Mouse (Mus musculus) frontal cortex, postnatal 14 days (tissue): ENCODE results near the gene Sfn.
"Not testable (repeated sequence)": the region's sequence is repeated elsewhere in the genome, so short reads cannot be mapped to it uniquely, and the experiment has no call there.

ENCODE experiments used
- DNase-seq, 2 experiments: peaks; one replicate each; pipeline ENCODE4 v3.0.0; 2022; ENCODE audit warnings: low spot score in 2 of 2

The Sfn gene

DNA sequence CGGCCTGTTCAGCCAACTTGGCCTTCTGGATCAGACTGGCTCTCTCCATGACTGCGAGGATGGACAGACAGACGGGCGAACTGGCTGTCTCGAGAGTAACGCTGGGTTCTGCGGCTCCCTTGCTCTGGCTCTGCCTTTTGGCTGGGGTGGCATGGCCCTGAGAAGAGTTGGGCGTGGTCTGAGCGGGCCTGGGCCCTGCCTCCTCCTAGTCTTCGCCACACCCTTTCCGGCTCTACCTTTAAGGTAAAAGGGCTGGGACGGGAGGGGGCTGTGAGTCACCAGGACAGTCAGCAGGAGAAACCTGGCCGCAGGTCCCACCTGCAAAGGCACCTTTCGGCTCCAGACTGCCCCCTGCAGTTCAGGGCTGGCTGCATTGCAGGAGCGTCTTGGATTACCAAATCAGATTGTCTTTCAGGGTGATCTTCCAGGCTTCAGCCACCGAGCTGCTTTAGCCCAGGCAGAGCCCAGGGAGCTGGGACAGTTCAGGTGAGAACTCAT lies at the start of gene Sfn:
Gene Sfn, minus strand, starts transcription at position 448 of the 498 bp plus-strand sequence.
- DNase-seq, result no peak

DNA sequence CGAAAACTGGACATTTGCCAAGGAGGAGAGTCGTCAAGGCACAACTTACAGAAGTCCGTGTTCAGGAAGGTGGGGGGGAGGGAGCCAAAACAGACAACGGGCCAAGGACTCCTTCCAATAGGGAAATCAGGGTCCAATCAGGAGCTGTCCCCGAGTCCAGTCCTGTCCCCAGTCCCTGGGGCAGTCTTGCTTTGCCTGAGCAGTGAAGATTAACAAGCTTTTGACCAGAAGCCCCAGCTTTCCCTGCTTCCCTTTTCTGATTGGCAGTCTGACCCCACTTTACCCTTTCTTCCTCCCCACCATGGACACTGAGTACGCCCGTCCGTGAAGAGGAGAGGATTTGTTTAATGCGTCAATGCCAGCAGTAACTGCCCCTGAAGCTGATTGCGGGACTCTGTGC lies 49.5 kb upstream of the Sfn start:
- DNase-seq, result no peak

GRCm38 (mm10) chr4:133649989-133650699 lies 48.2 kb upstream of the Sfn start, which contains the start of gene Zdhhc18:
Gene Zdhhc18 (minus strand): TSS chr4:133650154.
- DNase-seq, result peak; percentile 58 to 67

DNA sequence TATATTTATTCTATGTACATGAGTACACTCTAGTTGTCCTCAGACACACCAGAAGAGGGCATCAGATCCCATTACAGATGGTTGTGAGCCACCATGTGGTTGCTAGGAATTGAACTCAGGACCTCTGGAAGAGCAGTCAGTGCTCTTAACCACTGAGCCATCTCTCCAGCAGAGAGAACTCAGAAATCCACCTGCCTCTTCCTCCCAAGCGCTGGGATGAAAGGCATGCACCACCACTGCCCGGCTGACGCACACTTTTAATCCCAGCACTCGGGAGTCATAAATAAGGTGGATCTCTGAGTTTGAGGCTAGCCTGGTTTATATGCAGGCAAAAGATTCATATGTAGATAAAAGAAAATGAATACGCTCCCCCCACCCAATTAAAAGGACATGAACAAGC lies 47.5 kb upstream of the Sfn start:
- not testable (repeated sequence) for DNase-seq

GRCm38 (mm10) chr4:133645680-133646079 lies 43.7 kb upstream of the Sfn start:
- DNase-seq, result no peak

DNA sequence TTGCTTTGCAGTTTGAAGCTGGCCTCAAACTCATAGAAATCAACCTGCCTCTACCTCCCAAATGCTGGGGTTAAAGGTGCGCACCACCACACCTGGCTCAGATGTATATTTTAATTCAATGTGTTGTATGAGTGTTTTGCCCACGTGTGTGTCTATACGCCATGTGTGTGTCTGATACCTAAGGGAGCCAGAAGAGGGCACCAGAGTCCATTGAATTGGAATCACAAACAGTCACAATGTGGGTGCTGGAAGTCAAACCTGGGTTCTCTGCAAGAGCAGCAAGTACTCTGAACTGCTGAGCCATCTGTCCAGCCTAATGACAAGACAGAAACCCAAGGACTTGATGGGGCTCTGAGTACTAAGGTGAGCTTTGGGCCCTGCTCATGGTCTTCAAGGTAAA lies 43.2 kb upstream of the Sfn start:
- no peak for DNase-seq

DNA sequence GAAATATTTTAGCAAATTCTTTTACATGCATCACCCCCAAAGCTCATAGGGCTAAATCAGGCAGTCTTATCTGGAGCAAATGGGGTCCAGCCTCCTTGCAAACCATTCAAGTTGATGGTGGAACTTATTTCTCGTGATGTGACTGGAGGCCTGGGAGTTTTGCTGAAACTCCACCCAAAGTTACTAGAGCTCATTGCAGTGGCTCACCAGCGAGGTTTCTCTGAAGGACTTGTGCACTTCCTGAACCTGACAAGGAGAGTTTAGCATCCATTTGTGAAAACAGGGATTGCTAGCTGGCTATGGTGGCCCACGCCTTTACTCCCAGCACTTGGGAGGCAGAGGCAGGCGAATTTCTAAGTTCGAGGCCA lies 32.1 kb upstream of the Sfn start:
- DNase-seq, result no peak

DNA sequence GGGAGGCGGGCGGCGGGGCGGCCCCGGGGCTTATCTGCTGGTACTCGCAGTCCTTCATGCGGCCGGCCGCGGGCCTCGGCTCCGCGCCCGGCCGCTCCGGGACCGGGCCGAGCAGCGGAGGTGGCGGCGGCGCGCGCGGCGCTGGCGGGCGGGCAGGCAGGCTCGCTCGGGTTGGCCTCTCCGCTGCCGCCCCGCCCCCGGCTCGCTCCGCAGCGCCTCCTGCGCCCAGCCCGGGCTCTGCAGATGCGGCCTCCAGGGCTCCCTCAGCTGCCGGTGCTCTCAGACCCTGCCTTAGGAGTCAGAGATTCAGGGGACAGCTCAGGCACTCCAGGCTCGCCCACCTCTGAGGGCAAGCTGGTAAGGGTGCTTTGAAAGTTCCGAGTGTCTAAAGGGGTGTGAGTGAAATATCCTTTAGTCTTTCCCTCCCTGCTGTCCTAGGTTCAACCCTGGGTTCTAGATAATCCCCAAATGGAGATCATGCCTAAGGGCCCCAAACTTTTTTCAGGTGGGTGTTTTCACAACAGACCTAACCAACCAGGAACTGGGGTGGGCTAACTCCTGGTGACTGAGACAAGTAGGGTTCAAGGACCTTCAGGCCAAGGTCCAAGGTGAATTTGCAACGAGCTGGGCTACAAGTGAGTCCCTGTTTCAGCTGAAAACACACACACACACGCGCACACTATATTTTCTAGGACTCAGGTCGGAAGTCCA lies 31.5 kb upstream of the Sfn start:
- DNase-seq, result peak; percentile 61 to 80

DNA sequence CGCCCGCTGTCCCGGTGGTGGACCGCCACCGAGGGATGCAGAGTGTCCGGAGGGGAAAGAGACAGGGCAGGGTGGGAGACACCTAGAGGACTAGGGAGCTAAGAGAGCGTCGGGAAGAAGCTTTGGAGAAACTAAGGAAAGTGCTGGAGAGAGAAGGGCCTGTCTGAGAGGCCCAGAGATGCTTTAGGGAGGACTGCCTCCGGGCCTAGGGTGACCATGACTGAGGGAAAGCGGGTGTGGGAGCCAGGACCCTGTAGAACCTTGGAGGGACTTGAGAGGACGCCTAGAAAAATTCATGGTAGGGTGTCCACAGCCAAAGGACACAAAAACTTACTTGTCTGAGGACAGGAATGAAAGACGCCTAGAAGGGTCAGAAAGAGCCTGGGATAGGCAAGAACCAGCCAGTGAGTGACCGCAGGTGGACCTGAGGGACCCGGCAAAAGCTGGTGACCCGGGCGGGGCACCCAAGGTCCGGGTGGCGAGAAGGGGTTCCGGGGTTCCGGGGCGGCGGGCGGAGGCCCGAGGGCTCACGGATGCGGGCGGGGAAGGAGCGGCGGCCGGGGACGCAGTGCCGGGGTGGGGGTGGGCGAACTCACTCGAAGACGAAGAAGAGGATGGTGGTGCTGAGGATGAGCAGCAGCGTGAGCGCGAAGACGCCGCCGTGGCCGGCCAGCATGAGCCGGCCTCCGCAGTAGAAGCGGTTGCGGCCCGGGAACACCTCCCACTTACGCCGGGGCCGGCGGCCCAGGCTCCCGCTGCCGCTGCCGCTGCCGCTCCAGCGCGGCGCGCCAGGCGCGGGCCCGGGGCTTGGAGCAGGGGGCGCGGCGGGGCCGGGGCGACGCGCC lies 30.7 kb upstream of the Sfn start:
- DNase-seq, result no peak

DNA sequence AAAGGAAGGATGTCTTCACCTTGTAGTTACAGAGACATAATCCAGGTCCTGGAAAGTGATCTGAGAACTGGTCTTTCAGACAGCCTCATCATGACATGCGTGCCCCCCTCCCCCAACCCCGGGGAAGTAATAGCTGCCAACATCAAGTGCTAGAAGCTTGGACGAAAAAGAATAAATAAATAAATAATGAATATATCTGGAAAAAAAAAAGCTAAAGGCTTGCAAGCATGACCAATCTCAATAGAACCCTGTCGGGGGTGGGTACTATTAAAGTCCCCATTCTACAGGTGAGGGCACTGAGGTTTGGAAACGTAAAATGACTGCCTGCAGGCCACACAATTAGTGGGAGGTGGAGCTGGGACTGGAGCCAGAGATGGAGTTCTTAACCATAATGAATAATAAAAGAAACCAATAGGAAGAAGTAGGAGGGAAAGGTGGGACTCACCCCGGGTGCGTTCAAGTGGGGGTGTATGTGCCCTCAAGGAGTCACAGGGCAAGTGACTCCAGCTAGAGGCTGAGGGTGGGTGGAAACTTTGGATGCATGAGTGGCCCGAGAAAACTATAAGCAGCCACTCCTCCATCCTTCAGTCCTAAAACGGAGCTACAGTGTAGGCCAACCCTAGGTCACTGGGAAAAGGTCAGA lies 29.9 kb upstream of the Sfn start:
- DNase-seq, result no peak

DNA sequence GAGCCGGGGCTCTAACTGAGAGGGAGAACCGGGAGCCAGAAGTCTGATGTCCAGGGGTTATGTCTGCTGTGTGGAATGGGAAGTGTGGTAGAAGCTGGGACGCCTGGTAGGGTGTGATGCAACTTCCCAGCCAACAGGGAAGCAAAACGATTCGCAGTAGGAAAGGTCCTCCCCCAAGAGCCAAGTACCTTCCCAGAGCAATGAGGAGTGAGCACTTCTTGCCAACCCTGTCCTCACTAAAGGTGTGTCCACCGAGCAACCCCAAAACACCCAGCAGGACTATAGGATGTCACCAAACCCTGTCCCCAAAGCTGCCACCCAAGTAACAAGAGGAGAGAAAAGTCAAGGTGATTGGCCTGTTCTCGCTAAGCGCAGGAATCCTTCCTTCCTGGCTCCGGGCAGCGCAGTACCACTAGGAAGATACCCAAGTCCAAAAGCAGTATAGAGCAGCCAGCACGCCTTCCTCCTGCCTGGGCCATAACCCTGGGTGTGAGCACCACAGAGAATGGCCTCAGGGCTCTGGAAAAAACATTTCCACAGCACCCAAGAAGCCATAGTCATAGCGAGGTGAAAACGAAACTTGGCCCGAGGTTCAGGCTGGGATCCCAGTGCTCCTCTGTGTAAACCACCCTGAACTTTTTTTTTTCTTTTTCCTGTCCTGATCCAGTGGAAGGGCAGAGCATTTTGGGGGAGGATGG lies 29.3 kb upstream of the Sfn start:
- DNase-seq, result no peak

DNA sequence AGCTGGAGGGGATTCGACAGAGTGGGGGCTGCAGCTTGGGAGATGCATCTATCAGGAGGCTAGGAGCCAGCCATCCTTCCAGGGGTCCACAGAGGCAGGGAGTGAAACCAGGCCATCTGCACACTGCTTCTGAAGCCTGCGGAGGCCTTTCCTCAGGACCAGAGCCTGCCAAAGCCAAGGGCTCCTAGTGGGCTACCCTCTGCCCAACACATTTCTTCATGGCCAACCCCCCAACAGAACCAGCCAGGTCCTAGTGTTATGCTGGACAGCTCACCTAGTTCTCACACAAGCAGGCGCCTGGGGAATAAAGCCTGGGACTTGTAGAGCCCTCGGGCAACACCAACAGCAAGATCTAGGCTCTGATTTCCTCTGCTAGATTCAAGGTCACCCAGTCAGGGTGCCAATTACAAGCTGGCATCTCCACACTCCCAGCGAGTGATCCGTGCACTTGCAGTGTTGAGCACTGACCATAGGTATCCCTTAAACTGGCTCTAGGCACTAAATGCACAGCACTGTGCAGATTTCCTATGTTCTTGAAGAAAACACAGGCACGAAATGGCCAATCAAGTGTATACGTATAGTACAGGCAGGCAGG lies 28.5 kb upstream of the Sfn start:
- DNase-seq, result no peak

GRCm38 (mm10) chr4:133629191-133629590 lies 27.2 kb upstream of the Sfn start:
- DNase-seq, result no peak

DNA sequence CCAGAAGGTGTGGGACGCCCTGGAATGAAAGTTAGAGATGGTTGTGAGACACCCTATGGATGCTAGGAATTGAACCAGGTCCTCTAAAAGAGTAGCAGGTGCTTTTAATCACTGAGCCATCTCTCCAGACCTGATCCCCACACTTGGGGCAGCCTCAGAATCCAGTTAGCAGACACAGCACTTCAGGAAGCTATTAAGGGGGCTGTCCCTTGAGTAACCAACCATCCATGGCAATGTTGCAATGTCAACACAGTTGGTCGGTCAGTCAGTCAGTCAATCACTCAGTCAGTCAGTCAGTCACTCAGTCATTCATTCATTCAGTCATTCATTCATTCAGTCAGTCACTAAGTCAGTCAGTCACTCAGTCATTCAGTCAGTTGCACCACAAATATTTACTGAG lies 26.5 kb upstream of the Sfn start:
- no peak for DNase-seq

DNA sequence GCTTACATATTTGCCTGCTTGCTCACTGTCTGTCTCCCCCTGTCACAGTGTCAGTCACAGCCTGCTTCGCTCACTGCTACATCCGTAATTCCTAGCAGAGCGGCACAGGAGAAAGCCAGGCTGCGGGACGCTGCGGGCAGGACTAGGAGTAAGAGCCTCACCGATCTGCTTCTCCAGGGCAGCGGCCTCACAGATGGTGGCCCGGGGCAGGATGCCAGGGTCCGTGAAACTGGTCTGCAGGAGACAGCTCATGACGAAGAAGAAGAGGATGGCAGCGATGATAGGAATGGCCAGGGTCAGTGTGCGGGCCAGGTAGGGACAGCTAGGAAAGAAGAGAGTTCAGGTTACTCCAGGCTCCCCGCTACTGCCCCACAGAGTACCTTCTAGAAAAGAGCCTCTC lies 25.1 kb upstream of the Sfn start:
- no peak for DNase-seq

- no peak for DNase-seq
Measured at GRCm38 (mm10) chr4:133626621-133627020, 24.7 kb upstream of the Sfn start.

- no peak for DNase-seq
Measured at GRCm38 (mm10) chr4:133626221-133626620, 24.3 kb upstream of the Sfn start.

DNA sequence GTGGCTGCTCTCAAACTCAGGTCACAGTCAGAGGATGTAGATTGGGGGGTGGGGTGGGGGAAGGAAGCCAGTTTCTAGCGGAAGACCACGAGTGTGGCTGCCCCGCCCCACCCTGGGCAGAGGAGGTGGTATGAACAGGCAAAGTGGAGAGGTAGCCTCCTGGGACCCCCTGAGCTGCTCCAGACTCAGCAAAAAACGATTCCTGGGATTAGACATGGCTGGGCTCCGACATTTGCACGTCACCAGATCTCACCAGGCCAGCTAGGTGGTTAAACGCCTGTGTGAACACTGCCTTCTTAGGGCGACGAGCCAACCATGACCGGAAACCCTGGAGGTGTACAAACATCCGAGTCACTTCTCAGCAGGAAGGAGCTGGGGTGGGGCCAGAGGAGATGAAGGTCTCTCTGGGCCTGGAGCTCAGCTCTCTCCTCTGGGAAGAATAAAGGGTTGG lies 23.7 kb upstream of the Sfn start:
- DNase-seq, result no peak

- DNase-seq, result no peak
Measured at GRCm38 (mm10) chr4:133624830-133625229, 22.9 kb upstream of the Sfn start.

GRCm38 (mm10) chr4:133622161-133622695 lies 20.3 kb upstream of the Sfn start:
- DNase-seq, result no peak
